Mouse (Mus musculus): ENCODE measurements at regions not wholly inside any gene's neighbourhood (a gene's known extent, or its start where the extent isn't known, plus 50 kb on each side); places are given as distances from the start of the nearest gene placed in this dataset.

GRCm38 (mm10) chr12:107125201-107125600 lies 363.2 kb upstream of the 3110018I06Rik start:
- TF ChIP-seq CTCF (IDR thresholded peaks at IDR 0.05; ENCODE audit: control insufficient read depth, insufficient read depth, insufficient read length): no peak
- no peak for TF ChIP-seq FOSL1 (IDR thresholded peaks at IDR 0.05; ENCODE audit: insufficient read depth, low read length, poor library complexity, severe bottlenecking)
- no peak for TF ChIP-seq MAX (IDR thresholded peaks at IDR 0.05)
- TF ChIP-seq USF1 (IDR thresholded peaks at IDR 0.05; ENCODE audit: low read depth): no peak
- TF ChIP-seq MYOG (IDR thresholded peaks at IDR 0.05; ENCODE audit: control insufficient read depth, extremely low read depth, insufficient read length): no peak
